Mouse (Mus musculus): ENCODE data around the gene Frrs1l.

- TF ChIP-seq GATA1 (IDR thresholded peaks at IDR 0.05; ENCODE audit: low read length) (no peak), TAL1 (IDR thresholded peaks at IDR 0.05; ENCODE audit: low read length) (no peak)
Observed at GRCm38 (mm10) chr4:56943258-56943657, 46.9 kb downstream of the Frrs1l start.
